Mouse (Mus musculus): ENCODE measurements around the gene Acp1. TPM values are rescaled to one million over a fixed set of nuclear protein-coding genes. Genes with fewer than 3 reads are reported as not detected.

Acp1 gene
- total and polyA plus RNA-seq, 2 experiments from 2014 or later: 29.7 to 135 TPM

GRCm38 (mm10) chr12:30891438-30891837, 20.0 kb downstream of the Acp1 start:
- H3K4me1 ChIP-seq (ENCODE audit: insufficient read depth, low read length): no peaks in the 10 kb centered on the region
- no peaks in the 10 kb centered on the region; the same call in 1 of the 2 replicates for H3K27me3 ChIP-seq (ENCODE audit: insufficient read depth, low read length)
- no peak for ATAC-seq
- H3K4me3 ChIP-seq (ENCODE audit: low read length): no peak overlapping the region
- TF ChIP-seq CTCF (IDR thresholded peaks at IDR 0.05; ENCODE audit: low read depth): no peak
- no peak for DNase-seq (ENCODE audit: low spot score)
- no peaks in the 10 kb centered on the region for H3K9me3 ChIP-seq (ENCODE audit: low read length)
- H3K36me3 ChIP-seq (ENCODE audit: insufficient read depth, low read length): 0 out of 2 replicates have a peak, but pooled peaks cover 6% of the 10 kb centered on the region
- no peak overlapping the region for H3K4me2 ChIP-seq (ENCODE audit: low read depth, low read length)
- H3K9ac ChIP-seq (replicated peaks; ENCODE audit: low read length): no peak overlapping the region
- 82% methylated on average over 7 of the region's 7 CpGs for WGBS
- no peak overlapping the region for H3K27ac ChIP-seq

GRCm38 (mm10) chr12:30890067-30890466, 21.3 kb downstream of the Acp1 start:
- H3K4me1 ChIP-seq (ENCODE audit: insufficient read depth, low read length): no peaks in the 10 kb centered on the region
- H3K4me2 ChIP-seq (ENCODE audit: low read depth, low read length): no peak overlapping the region
- peak; percentile 77; the same call in 1 of the 2 replicates for ATAC-seq
- H3K27me3 ChIP-seq (ENCODE audit: insufficient read depth, low read length): peaks cover 4% of the 10 kb centered on the region
- peak; percentile 89 for DNase-seq (ENCODE audit: low spot score)
- H3K4me3 ChIP-seq (ENCODE audit: low read length): no peak overlapping the region
- no peaks in the 10 kb centered on the region for H3K9me3 ChIP-seq (ENCODE audit: low read length)
- H3K27ac ChIP-seq: no peak overlapping the region
- peak; percentile 95 for TF ChIP-seq CTCF (IDR thresholded peaks at IDR 0.05; ENCODE audit: low read depth)
- H3K36me3 ChIP-seq (ENCODE audit: insufficient read depth, low read length): 0 out of 2 replicates have a peak, but pooled peaks cover 6% of the 10 kb centered on the region
- H3K9ac ChIP-seq (replicated peaks; ENCODE audit: low read length): no peak overlapping the region
- 35% methylated on average over 5 of the region's 5 CpGs for WGBS

- Histone ChIP-seq H3K4me3 (ENCODE audit: low read length) (no peak overlapping the region), H3K9ac (replicated peaks; ENCODE audit: low read length) (no peak overlapping the region), H3K27ac (no peak overlapping the region), H3K4me2 (ENCODE audit: low read depth, low read length) (no peak overlapping the region), H3K9me3 (ENCODE audit: low read length) (no peaks in the 10 kb centered on the region), H3K4me1 (ENCODE audit: insufficient read depth, low read length) (peaks cover 7% of the 10 kb centered on the region; the same call in 1 of the 2 replicates), H3K36me3 (ENCODE audit: insufficient read depth, low read length) (no peaks in the 10 kb centered on the region), H3K27me3 (ENCODE audit: insufficient read depth, low read length) (peaks cover 11% of the 10 kb centered on the region)
- ATAC-seq (no peak), DNase-seq (ENCODE audit: low spot score) (no peak)
- no peak for TF ChIP-seq CTCF (IDR thresholded peaks at IDR 0.05; ENCODE audit: low read depth)
- WGBS: 89% methylated on average over 4 of the region's 4 CpGs
Observed at GRCm38 (mm10) chr12:30888003-30888402, 23.4 kb downstream of the Acp1 start.

- Histone ChIP-seq H3K36me3 (ENCODE audit: insufficient read depth, low read length) (no peaks in the 10 kb centered on the region), H3K4me3 (ENCODE audit: low read length) (no peak overlapping the region), H3K4me2 (ENCODE audit: low read depth, low read length) (no peak overlapping the region), H3K9ac (replicated peaks; ENCODE audit: low read length) (no peak overlapping the region), H3K9me3 (ENCODE audit: low read length) (no peaks in the 10 kb centered on the region), H3K4me1 (ENCODE audit: insufficient read depth, low read length) (peaks cover 7% of the 10 kb centered on the region; the same call in 1 of the 2 replicates), H3K27ac (no peak overlapping the region), H3K27me3 (ENCODE audit: insufficient read depth, low read length) (peaks cover 14% of the 10 kb centered on the region)
- ATAC-seq (no peak), DNase-seq (ENCODE audit: low spot score) (no peak)
- TF ChIP-seq CTCF (IDR thresholded peaks at IDR 0.05; ENCODE audit: low read depth): no peak
- WGBS: 77% methylated on average over 6 of the region's 6 CpGs
Observed at GRCm38 (mm10) chr12:30885891-30886290, 25.5 kb downstream of the Acp1 start.

GRCm38 (mm10) chr12:30884622-30885230, 26.7 kb downstream of the Acp1 start:
- peak overlapping the region; percentile 44 for H3K9ac ChIP-seq (replicated peaks; ENCODE audit: low read length)
- no peaks in the 10 kb centered on the region for H3K36me3 ChIP-seq (ENCODE audit: insufficient read depth, low read length)
- peak; percentile 40; the same call in 1 of the 2 replicates for ATAC-seq
- H3K4me3 ChIP-seq (ENCODE audit: low read length): peak overlapping the region; percentile 53
- H3K27ac ChIP-seq: no peak overlapping the region
- H3K4me1 ChIP-seq (ENCODE audit: insufficient read depth, low read length): peaks cover 7% of the 10 kb centered on the region; the same call in 1 of the 2 replicates
- no peaks in the 10 kb centered on the region for H3K9me3 ChIP-seq (ENCODE audit: low read length)
- DNase-seq (ENCODE audit: low spot score): no peak
- peak overlapping the region; percentile 99 for H3K4me2 ChIP-seq (ENCODE audit: low read depth, low read length)
- WGBS: 11% methylated on average over 39 of the region's 39 CpGs
- peaks cover 14% of the 10 kb centered on the region for H3K27me3 ChIP-seq (ENCODE audit: insufficient read depth, low read length)
- no peak for TF ChIP-seq CTCF (IDR thresholded peaks at IDR 0.05; ENCODE audit: low read depth)

- peak; percentile 49; the same call in 1 of the 2 replicates for ATAC-seq
- Histone ChIP-seq H3K4me1 (ENCODE audit: insufficient read depth, low read length) (peaks cover 7% of the 10 kb centered on the region; the same call in 1 of the 2 replicates), H3K9me3 (ENCODE audit: low read length) (no peaks in the 10 kb centered on the region), H3K27ac (no peak within 1 kb of the TSS), H3K9ac (replicated peaks; ENCODE audit: low read length) (peak within 1 kb of the TSS; percentile 44), H3K36me3 (ENCODE audit: insufficient read depth, low read length) (no peaks in the 10 kb centered on the region), H3K27me3 (ENCODE audit: insufficient read depth, low read length) (peaks cover 14% of the 10 kb centered on the region), H3K4me2 (ENCODE audit: low read depth, low read length) (peak within 1 kb of the TSS; percentile 99), H3K4me3 (ENCODE audit: low read length) (peak within 1 kb of the TSS; percentile 53)
- peak; percentile 14 for DNase-seq (ENCODE audit: low spot score)
- TF ChIP-seq CTCF (IDR thresholded peaks at IDR 0.05; ENCODE audit: low read depth): no peak
- under 1% methylated on average over 56 of the region's 58 CpGs for WGBS
Observed at GRCm38 (mm10) chr12:30883986-30884621, 27.3 kb downstream of the Acp1 start, which contains the start of gene Alkal2. TSS of gene Alkal2 (plus strand) at chr12:30884322.
